Mouse (Mus musculus): ENCODE results near the gene Slc38a1. TPM values are rescaled to one million over a fixed set of nuclear protein-coding genes. Genes with fewer than 3 reads are reported as not detected.

Gene Slc38a1
- total and polyA plus RNA-seq, 2 experiments = 0.74 to 2.0 TPM

DNA sequence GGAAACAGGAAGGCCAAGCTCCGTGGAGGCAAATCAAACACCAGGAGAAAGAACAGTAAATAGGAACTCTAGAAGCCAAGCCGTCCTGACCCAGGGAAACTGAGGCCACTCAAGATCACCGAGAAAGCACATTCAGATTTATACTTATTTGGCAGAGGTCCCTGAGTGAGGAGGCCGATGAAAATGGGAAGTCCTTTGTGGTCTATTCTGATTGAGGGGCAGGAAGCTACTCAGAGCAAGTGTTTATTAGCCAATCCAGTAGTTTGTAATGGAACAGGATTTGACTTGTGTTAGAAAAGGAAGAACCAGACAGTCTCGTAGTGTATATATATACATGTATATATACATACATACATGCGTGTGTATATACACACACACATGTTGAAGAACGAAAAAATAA, 48.8 kb downstream of the Slc38a1 start:
- H3K27ac ChIP-seq (replicated peaks; ENCODE audit: insufficient read depth, low read depth, low read length) = no peak overlapping the region
- H3K36me3 ChIP-seq (ENCODE audit: control insufficient read depth, insufficient read depth, low read length) = no peaks in the 10 kb centered on the region
- H3K4me3 ChIP-seq (ENCODE audit: insufficient read depth, low read depth, low read length) = no peak overlapping the region
- H3K27me3 ChIP-seq (ENCODE audit: control insufficient read depth, insufficient read depth, low read length) = no peaks in the 10 kb centered on the region
- no peak for TF ChIP-seq CTCF (IDR thresholded peaks at IDR 0.05; ENCODE audit: low read depth, low read length)
- no peak for TF ChIP-seq POLR2A (IDR thresholded peaks at IDR 0.05; ENCODE audit: extremely low read depth, insufficient read depth, low read length)
- 83% methylated on average over 7 of the region's 7 CpGs for WGBS
- no peaks in the 10 kb centered on the region for H3K79me2 ChIP-seq (ENCODE audit: control insufficient read depth, insufficient read depth, low read length)
- peak; percentile 8 for DNase-seq (ENCODE audit: extremely low read depth, low read depth, low spot score)
- no peaks in the 10 kb centered on the region for H3K4me1 ChIP-seq (ENCODE audit: control insufficient read depth, insufficient read depth, low read length)
- H3K9ac ChIP-seq (ENCODE audit: low read depth, low read length) = no peak overlapping the region

DNA sequence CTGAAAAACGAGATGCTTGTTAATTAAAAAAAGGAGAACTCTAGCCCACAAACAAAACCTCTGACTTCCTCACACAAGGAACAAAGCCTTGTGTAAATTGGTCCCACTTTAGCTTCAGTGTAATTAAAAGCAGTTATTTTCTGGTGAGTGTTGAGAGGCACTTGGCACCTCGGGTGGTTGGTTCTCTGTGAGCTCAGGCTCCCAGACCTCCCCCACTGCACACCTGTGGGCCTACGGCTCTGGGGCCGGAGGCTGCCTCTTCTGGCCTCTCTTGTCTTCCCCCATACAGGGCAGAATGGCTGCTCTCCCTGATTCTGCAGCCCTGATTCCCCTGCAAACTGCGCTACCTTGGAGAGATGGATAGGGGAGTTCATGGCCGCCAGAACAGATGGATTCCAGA, 49.3 kb downstream of the Slc38a1 start:
- H3K27ac ChIP-seq (replicated peaks; ENCODE audit: insufficient read depth, low read depth, low read length) = no peak overlapping the region
- H3K4me1 ChIP-seq (ENCODE audit: control insufficient read depth, insufficient read depth, low read length) = no peaks in the 10 kb centered on the region
- no peaks in the 10 kb centered on the region for H3K79me2 ChIP-seq (ENCODE audit: control insufficient read depth, insufficient read depth, low read length)
- no peak for TF ChIP-seq POLR2A (IDR thresholded peaks at IDR 0.05; ENCODE audit: extremely low read depth, insufficient read depth, low read length)
- no peak for TF ChIP-seq CTCF (IDR thresholded peaks at IDR 0.05; ENCODE audit: low read depth, low read length)
- H3K4me3 ChIP-seq (ENCODE audit: insufficient read depth, low read depth, low read length) = no peak overlapping the region
- H3K27me3 ChIP-seq (ENCODE audit: control insufficient read depth, insufficient read depth, low read length) = no peaks in the 10 kb centered on the region
- H3K9ac ChIP-seq (ENCODE audit: low read depth, low read length) = no peak overlapping the region
- 85% methylated on average over 6 of the region's 6 CpGs for WGBS
- no peak for DNase-seq (ENCODE audit: extremely low read depth, low read depth, low spot score)
- H3K36me3 ChIP-seq (ENCODE audit: control insufficient read depth, insufficient read depth, low read length) = no peaks in the 10 kb centered on the region

GRCm38 (mm10) chr15:96592976-96593375, 49.7 kb downstream of the Slc38a1 start:
- WGBS = 63% methylated on average over 13 of the region's 13 CpGs
- TF ChIP-seq CTCF (IDR thresholded peaks at IDR 0.05; ENCODE audit: low read depth, low read length) (no peak), POLR2A (IDR thresholded peaks at IDR 0.05; ENCODE audit: extremely low read depth, insufficient read depth, low read length) (no peak)
- no peak for DNase-seq (ENCODE audit: extremely low read depth, low read depth, low spot score)
- H3K9ac ChIP-seq (ENCODE audit: low read depth, low read length) = no peak overlapping the region
- no peaks in the 10 kb centered on the region for H3K27me3 ChIP-seq (ENCODE audit: control insufficient read depth, insufficient read depth, low read length)
- H3K36me3 ChIP-seq (ENCODE audit: control insufficient read depth, insufficient read depth, low read length) = no peaks in the 10 kb centered on the region
- no peaks in the 10 kb centered on the region for H3K79me2 ChIP-seq (ENCODE audit: control insufficient read depth, insufficient read depth, low read length)
- H3K4me1 ChIP-seq (ENCODE audit: control insufficient read depth, insufficient read depth, low read length) = no peaks in the 10 kb centered on the region
- H3K27ac ChIP-seq (replicated peaks; ENCODE audit: insufficient read depth, low read depth, low read length) = no peak overlapping the region
- no peak overlapping the region for H3K4me3 ChIP-seq (ENCODE audit: insufficient read depth, low read depth, low read length)

DNA sequence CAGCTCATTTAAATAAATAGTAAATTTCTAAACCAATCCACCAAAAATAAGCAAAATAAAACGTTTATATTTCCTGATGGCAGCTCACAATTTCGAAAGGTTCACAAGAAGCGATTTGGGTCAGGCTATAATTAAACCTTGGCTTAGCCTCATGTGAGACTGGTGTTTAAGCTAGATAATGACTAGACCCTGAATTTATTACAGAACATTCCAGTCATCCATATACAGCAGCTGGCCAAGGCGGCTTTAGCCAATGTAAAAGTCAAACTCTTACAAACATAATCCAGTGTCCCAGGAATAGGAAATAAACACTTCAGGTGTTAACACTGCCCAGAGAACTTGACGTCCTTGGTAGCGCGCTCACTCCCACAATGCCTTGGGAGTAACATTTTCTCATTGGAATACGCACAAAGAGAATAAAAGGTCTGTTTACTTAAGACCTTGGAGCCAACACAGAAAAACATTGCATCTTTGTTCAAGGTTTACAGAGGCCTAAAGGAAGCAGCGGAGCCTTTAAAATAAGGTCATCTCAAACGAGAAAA, 50.8 kb downstream of the Slc38a1 start:
- H3K4me3 ChIP-seq (ENCODE audit: insufficient read depth, low read depth, low read length) = no peak overlapping the region
- H3K27ac ChIP-seq (replicated peaks; ENCODE audit: insufficient read depth, low read depth, low read length) = no peak overlapping the region
- no peak overlapping the region for H3K9ac ChIP-seq (ENCODE audit: low read depth, low read length)
- H3K36me3 ChIP-seq (ENCODE audit: control insufficient read depth, insufficient read depth, low read length) = no peaks in the 10 kb centered on the region
- TF ChIP-seq POLR2A (IDR thresholded peaks at IDR 0.05; ENCODE audit: extremely low read depth, insufficient read depth, low read length) (no peak), CTCF (IDR thresholded peaks at IDR 0.05; ENCODE audit: low read depth, low read length) (no peak)
- H3K27me3 ChIP-seq (ENCODE audit: control insufficient read depth, insufficient read depth, low read length) = no peaks in the 10 kb centered on the region
- H3K79me2 ChIP-seq (ENCODE audit: control insufficient read depth, insufficient read depth, low read length) = no peaks in the 10 kb centered on the region
- no peaks in the 10 kb centered on the region for H3K4me1 ChIP-seq (ENCODE audit: control insufficient read depth, insufficient read depth, low read length)
- WGBS = 78% methylated on average over 10 of the region's 10 CpGs
- no peak for DNase-seq (ENCODE audit: extremely low read depth, low read depth, low spot score)

- Histone ChIP-seq H3K4me1 (ENCODE audit: control insufficient read depth, insufficient read depth, low read length) (no peaks in the 10 kb centered on the region), H3K27ac (replicated peaks; ENCODE audit: insufficient read depth, low read depth, low read length) (no peak overlapping the region), H3K27me3 (ENCODE audit: control insufficient read depth, insufficient read depth, low read length) (no peaks in the 10 kb centered on the region), H3K9ac (ENCODE audit: low read depth, low read length) (no peak overlapping the region), H3K4me3 (ENCODE audit: insufficient read depth, low read depth, low read length) (no peak overlapping the region), H3K79me2 (ENCODE audit: control insufficient read depth, insufficient read depth, low read length) (no peaks in the 10 kb centered on the region), H3K36me3 (ENCODE audit: control insufficient read depth, insufficient read depth, low read length) (no peaks in the 10 kb centered on the region)
- DNase-seq (ENCODE audit: extremely low read depth, low read depth, low spot score) = no peak
- TF ChIP-seq CTCF (IDR thresholded peaks at IDR 0.05; ENCODE audit: low read depth, low read length) (no peak), POLR2A (IDR thresholded peaks at IDR 0.05; ENCODE audit: extremely low read depth, insufficient read depth, low read length) (no peak)
- WGBS = 90% methylated on average over 9 of the region's 9 CpGs
Observed at GRCm38 (mm10) chr15:96588996-96589657, 53.6 kb downstream of the Slc38a1 start.

- H3K27me3 ChIP-seq (ENCODE audit: control insufficient read depth, insufficient read depth, low read length) = no peaks in the 10 kb centered on the region
- H3K4me1 ChIP-seq (ENCODE audit: control insufficient read depth, insufficient read depth, low read length) = no peaks in the 10 kb centered on the region
- no peaks in the 10 kb centered on the region for H3K79me2 ChIP-seq (ENCODE audit: control insufficient read depth, insufficient read depth, low read length)
- no peak for DNase-seq (ENCODE audit: extremely low read depth, low read depth, low spot score)
- no peak overlapping the region for H3K9ac ChIP-seq (ENCODE audit: low read depth, low read length)
- no peak overlapping the region for H3K27ac ChIP-seq (replicated peaks; ENCODE audit: insufficient read depth, low read depth, low read length)
- WGBS = 86% methylated on average over 8 of the region's 8 CpGs
- TF ChIP-seq POLR2A (IDR thresholded peaks at IDR 0.05; ENCODE audit: extremely low read depth, insufficient read depth, low read length) (no peak), CTCF (IDR thresholded peaks at IDR 0.05; ENCODE audit: low read depth, low read length) (no peak)
- no peak overlapping the region for H3K4me3 ChIP-seq (ENCODE audit: insufficient read depth, low read depth, low read length)
- no peaks in the 10 kb centered on the region for H3K36me3 ChIP-seq (ENCODE audit: control insufficient read depth, insufficient read depth, low read length)
Observed at GRCm38 (mm10) chr15:96587998-96588397, 54.7 kb downstream of the Slc38a1 start.

Data from liver, adult 2 months (tissue).